Mouse (Mus musculus) lung, adult 2 months (tissue): Measurements from ENCODE around the gene Emilin2.

Source experiments
- CTCF ChIP-seq: fragments of 200-500 bp; IDR thresholded peaks from 2 replicates; pipeline ENCODE4 v1.5.1; 2011; ENCODE audit warnings: mild to moderate bottlenecking, low read length, control low read depth; ENCODE audit not compliant: insufficient read depth
- POLR2A ChIP-seq: fragments of 200-500 bp; IDR thresholded peaks from 2 replicates; pipeline ENCODE4 v1.6.1; 2011; ENCODE audit warnings: low read depth, mild to moderate bottlenecking, control low read depth, low read length, borderline replicate concordance; ENCODE audit errors: extremely low read depth

GRCm38 (mm10) chr17:71282716-71283115 is 29.1 kb downstream of the Emilin2 start:
- TF ChIP-seq POLR2A = no peak
- TF ChIP-seq CTCF = no peak
